Mouse (Mus musculus) stomach, embryonic 16.5 days (tissue): ENCODE measurements around the gene Myof. TPM values are rescaled to one million over a fixed set of nuclear protein-coding genes. Genes with fewer than 3 reads are reported as not detected.

Source experiments
- ATAC-seq: fragments of 200-750 bp; cut with Nextera tagmentation; 2 replicates; pipeline ENCODE4 v1.8.0; 2017; ENCODE audit warnings: moderate number of reproducible peaks, moderate TSS enrichment; ENCODE audit not compliant: insufficient read depth, low FRiP score
- H3K27ac ChIP-seq: fragments of 300-500 bp; sonication (generic); 2 replicates; pipeline ENCODE4 v1.5.1; 2014; ENCODE audit warnings: low read length
- H3K27me3 ChIP-seq: fragments of 300-500 bp; sonication (generic); 2 replicates; pipeline ENCODE4 v1.6.1; 2014; ENCODE audit warnings: low read length, control low read depth, mixed read lengths; ENCODE audit not compliant: control insufficient read depth, insufficient read depth
- H3K36me3 ChIP-seq: fragments of 300-500 bp; sonication (generic); 2 replicates; pipeline ENCODE4 v1.6.1; 2014; ENCODE audit warnings: low read length; ENCODE audit not compliant: control insufficient read depth, insufficient read depth
- H3K4me1 ChIP-seq: fragments of 300-500 bp; sonication (generic); 2 replicates; pipeline ENCODE4 v1.6.1; 2014; ENCODE audit warnings: low read length, control low read depth, mixed read lengths; ENCODE audit not compliant: control insufficient read depth, insufficient read depth
- H3K4me2 ChIP-seq: fragments of 300-500 bp; sonication (generic); 2 replicates; pipeline ENCODE4 v1.6.1; 2014; ENCODE audit warnings: low read depth, low read length, mixed read lengths
- H3K4me3 ChIP-seq: fragments of 300-500 bp; sonication (generic); replicated peaks from 2 replicates; pipeline ENCODE4 v1.5.1; 2014; ENCODE audit warnings: mild to moderate bottlenecking, low read length
- H3K9ac ChIP-seq: fragments of 300-500 bp; sonication (generic); 2 replicates; pipeline ENCODE4 v1.6.1; 2014; ENCODE audit warnings: low read length
- H3K9me3 ChIP-seq: fragments of 300-500 bp; sonication (generic); replicated peaks from 2 replicates; pipeline ENCODE4 v1.6.1; 2016; ENCODE audit warnings: low read length, control low read depth; ENCODE audit not compliant: control insufficient read depth
- WGBS: fragments of 180-500 bp; shearing (Covaris S2); extraction: QIAGEN DNeasy Blood & Tissue Kit; methylation state at CpG from one replicate; pipeline ENCODE4 v1.1.7; 2014; 5-methylcytosine and 5-hydroxymethylcytosine counted together
- polyA plus RNA-seq: library from polyadenylated mRNA; unstranded; fragments of >200 nt; fragmentation: Nextera tagmentation; extraction: Ambion mirVana; gene quantifications from 2 replicates; pipeline ENCODE4 v1.2.1, GENCODE M21; 2015

Gene Myof
- polyA plus RNA-seq, 1 experiment from 2014 or later = 22.5 TPM

DNA sequence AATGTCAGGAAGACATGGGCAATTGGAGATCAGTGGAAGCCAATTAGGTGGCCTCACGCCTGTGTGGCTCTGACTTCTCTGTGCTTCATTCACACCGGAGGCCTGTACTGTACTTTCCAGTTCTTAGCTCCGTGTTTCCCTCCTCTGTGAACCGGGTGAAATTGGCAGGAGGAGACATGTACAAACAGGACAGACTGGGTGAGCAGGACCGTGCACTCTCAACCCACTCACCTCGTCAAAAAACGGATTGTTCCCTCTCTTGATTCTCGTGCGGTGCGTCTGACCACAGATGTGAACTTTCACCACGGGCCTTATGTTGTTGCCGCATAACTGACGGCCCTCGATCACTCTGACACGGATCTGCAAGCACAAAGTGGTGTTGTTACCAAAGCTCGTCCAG is 57.6 kb downstream of the Myof start:
- H3K9me3 ChIP-seq = no peaks in the 10 kb centered on the region
- WGBS = 75% methylated on average over 16 of the region's 16 CpGs
- ATAC-seq = 0 out of 2 replicates have a peak, but pooled peaks have one; percentile 50
- H3K27ac ChIP-seq = no peak overlapping the region
- no peak overlapping the region for H3K4me2 ChIP-seq
- H3K36me3 ChIP-seq = no peaks in the 10 kb centered on the region
- no peak overlapping the region for H3K4me3 ChIP-seq
- H3K4me1 ChIP-seq = no peaks in the 10 kb centered on the region
- no peak overlapping the region for H3K9ac ChIP-seq
- no peaks in the 10 kb centered on the region for H3K27me3 ChIP-seq

DNA sequence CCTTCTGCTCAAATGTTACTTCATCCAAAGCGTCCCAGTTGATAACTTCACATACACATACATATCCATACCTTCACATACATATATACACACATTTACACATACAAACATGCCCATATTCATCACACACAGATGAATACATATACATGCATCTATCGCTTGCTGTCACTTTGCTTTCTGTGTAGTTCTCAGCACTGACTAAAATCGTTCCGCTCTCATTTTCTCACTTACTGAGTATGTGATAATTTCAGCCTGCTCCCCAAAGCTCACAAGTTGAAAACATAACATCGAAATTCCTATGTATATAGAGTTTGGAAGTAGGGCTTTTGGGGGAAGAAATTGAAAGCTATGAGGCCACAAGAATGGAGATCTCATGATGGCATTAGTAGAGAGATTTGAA is 67.4 kb downstream of the Myof start:
- H3K4me2 ChIP-seq = no peak overlapping the region
- H3K36me3 ChIP-seq = no peaks in the 10 kb centered on the region
- 85% methylated on average over 5 of the region's 5 CpGs for WGBS
- no peak overlapping the region for H3K4me3 ChIP-seq
- no peaks in the 10 kb centered on the region for H3K9me3 ChIP-seq
- H3K9ac ChIP-seq = no peak overlapping the region
- H3K27ac ChIP-seq = no peak overlapping the region
- ATAC-seq = no peak
- H3K27me3 ChIP-seq = no peaks in the 10 kb centered on the region
- H3K4me1 ChIP-seq = no peaks in the 10 kb centered on the region

DNA sequence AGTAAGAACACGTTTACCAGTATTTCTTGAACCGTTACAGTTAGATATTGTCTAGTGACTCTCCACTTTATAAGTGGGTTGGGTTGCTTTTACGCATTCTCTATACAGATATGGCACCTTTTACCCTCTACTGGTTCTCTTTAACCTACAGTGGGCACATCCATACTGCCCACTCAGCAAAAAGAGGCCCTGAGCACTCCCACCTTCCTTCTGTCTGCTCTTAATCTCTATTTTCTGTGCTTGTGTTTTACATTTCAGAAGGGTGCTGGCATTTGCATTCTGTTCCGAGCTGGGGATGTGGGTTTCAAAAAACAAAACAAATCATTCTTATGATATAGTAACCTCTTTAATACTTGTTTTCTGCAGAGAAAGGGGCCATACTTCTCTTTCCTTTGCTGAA is 72.8 kb downstream of the Myof start:
- Histone ChIP-seq H3K27ac (no peak overlapping the region), H3K4me3 (no peak overlapping the region), H3K9me3 (no peaks in the 10 kb centered on the region), H3K27me3 (no peaks in the 10 kb centered on the region), H3K9ac (no peak overlapping the region), H3K4me2 (no peak overlapping the region), H3K36me3 (no peaks in the 10 kb centered on the region), H3K4me1 (no peaks in the 10 kb centered on the region)
- 85% methylated on average over 4 of the region's 4 CpGs for whole genome bisulfite sequencing
- no peak for ATAC-seq

DNA sequence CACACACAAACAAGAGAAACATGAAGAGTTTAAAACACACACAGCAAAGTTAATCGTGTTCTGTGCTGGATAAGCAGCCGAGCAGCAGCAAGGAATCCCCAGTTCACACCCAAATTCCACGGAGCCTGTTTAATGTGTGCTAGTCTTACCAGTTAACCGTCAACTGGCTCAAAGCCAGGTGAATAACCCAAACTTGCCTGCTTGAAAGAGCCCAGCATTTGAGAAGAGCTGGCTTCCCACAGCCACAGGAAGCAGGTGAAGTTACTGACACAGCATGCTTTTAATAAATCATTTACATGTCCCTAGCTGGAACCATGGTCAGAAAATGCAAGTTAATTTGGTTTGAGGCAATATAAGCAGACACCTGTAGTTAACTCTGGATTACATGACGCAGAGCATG is 73.4 kb downstream of the Myof start:
- Histone ChIP-seq H3K4me1 (no peaks in the 10 kb centered on the region), H3K27ac (no peak overlapping the region), H3K36me3 (no peaks in the 10 kb centered on the region), H3K9me3 (no peaks in the 10 kb centered on the region), H3K27me3 (no peaks in the 10 kb centered on the region), H3K9ac (no peak overlapping the region), H3K4me3 (no peak overlapping the region), H3K4me2 (no peak overlapping the region)
- ATAC-seq = no peak
- 37% methylated on average over 5 of the region's 5 CpGs for WGBS

DNA sequence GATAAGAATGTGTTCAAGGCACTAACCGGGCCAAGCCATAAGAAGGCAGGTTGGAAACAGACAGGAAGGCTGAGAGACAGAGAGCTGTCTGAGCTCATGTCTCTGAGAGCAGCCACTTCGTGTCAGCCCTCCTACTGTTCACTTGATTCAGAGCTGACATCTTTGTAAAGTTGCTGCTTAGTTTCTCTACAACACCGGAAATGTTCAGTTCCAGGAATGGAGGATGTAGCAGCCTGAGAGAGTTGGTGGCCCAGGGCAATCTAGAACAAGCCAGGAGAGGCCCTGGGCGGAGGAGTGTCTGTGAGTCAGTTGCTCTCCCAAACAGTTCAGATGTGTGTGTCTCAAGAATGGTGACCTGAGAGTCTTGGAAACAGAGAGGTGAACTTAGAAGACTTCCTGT is 77.5 kb downstream of the Myof start:
- H3K4me2 ChIP-seq = no peak overlapping the region
- no peak overlapping the region for H3K9ac ChIP-seq
- H3K9me3 ChIP-seq = no peaks in the 10 kb centered on the region
- H3K4me1 ChIP-seq = no peaks in the 10 kb centered on the region
- 74% methylated on average over 4 of the region's 4 CpGs for WGBS
- no peak overlapping the region for H3K4me3 ChIP-seq
- H3K27ac ChIP-seq = no peak overlapping the region
- H3K36me3 ChIP-seq = no peaks in the 10 kb centered on the region
- H3K27me3 ChIP-seq = no peaks in the 10 kb centered on the region
- ATAC-seq = no peak

DNA sequence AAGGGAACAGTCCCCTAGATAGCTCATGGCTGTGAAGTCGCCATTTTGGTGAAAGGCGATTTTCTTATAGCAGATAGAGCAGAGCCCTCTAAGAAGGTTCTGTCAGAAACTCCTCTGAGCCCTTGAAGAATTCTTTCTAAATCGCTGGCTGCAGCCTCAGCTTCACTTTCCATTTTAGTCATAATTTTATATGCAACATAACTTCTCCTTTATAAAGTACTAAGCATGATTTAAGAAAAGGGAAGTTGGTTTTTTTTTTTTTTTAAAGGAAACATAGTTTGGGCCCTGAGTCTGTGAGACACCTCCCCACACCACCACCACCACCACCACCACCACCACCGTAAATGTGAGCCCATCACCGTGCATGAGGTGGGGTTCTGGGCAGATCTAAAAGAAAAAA is 80.0 kb downstream of the Myof start:
- Histone ChIP-seq H3K4me2 (no peak overlapping the region), H3K27ac (no peak overlapping the region), H3K27me3 (no peaks in the 10 kb centered on the region), H3K4me1 (no peaks in the 10 kb centered on the region), H3K9me3 (no peaks in the 10 kb centered on the region), H3K36me3 (no peaks in the 10 kb centered on the region; the same call in 1 of the 2 replicates), H3K4me3 (no peak overlapping the region), H3K9ac (no peak overlapping the region)
- WGBS = 86% methylated on average over 5 of the region's 5 CpGs
- no peak for ATAC-seq

DNA sequence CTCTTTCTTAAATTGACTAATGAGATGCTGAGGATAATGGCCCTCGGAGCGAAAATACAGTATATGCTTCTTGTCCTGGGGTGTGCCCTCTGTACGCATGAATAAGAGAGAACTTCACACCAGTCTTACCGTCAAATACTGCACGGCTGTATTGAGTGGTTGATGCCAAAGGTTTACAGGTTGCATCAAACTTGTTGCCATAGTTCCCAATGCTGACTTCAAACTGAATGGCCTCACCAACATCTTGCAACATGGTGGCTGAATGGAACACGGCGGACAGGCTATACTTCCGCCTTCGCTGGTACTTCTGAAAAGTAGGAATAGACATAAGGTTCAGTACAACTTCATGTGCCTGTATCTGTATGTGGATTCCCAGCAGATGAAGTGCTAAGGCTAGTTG is 82.6 kb downstream of the Myof start:
- Histone ChIP-seq H3K4me1 (no peaks in the 10 kb centered on the region), H3K27me3 (no peaks in the 10 kb centered on the region), H3K9me3 (no peaks in the 10 kb centered on the region), H3K36me3 (no peaks in the 10 kb centered on the region; the same call in 1 of the 2 replicates), H3K4me3 (no peak overlapping the region), H3K4me2 (no peak overlapping the region), H3K9ac (no peak overlapping the region), H3K27ac (no peak overlapping the region)
- 92% methylated on average over 9 of the region's 9 CpGs for WGBS
- no peak for ATAC-seq

DNA sequence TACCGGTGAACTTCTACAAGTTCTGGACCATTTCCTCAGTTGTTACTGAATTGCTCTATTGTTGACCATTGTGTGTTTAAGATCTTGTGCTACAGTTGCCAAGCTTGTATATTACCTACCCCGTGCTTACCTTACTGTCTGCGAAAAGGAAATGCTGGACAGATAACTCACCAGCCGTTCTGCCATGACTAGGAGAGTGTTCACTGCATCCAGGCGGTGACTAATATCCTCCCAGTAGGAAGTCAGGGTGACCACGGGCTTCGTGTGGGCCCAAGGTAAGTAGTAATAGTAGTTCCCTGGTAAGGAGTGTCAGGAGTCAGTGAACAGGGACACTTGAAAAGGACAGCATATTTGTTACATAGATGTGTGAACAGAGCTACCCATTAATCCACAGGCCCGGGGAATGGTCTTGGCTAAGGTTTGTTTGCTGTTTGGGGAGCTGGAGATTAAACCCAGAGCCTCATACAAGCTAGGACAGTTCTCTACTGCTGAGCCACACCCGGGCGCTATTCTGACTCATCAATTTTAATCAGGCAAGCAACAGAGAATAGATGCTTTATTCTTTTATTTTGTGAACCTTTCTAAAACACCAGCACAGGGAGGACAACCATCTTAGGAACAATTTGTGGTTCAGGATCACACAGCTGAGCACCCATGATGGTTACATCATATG is 83.7 kb downstream of the Myof start:
- no peak for ATAC-seq

DNA sequence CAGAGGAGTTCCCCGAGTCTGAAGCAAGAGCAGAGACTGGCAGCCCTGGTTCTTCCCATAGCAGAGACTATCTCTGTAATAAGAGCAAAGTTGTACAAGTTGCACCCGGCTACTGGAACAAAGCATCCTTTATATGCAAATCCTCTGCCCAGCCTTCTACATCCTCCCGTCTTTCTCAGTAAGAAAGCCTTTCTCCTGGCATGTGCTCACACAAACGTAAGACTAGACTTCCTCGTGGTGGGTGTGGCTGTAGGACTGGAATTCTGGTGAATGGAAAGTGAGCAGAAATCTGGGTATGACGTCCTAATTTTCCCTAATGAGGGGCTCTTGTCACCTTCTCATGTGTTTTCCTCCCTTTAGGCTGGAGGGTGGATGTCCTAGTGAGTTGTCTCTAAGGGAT is 84.3 kb downstream of the Myof start:
- Histone ChIP-seq H3K4me1 (no peaks in the 10 kb centered on the region), H3K4me3 (no peak overlapping the region), H3K27me3 (no peaks in the 10 kb centered on the region), H3K27ac (0 out of 2 replicates have a peak overlapping the region, but pooled peaks have one; percentile 4), H3K9ac (no peak overlapping the region), H3K9me3 (no peaks in the 10 kb centered on the region), H3K4me2 (no peak overlapping the region), H3K36me3 (no peaks in the 10 kb centered on the region; the same call in 1 of the 2 replicates)
- ATAC-seq = no peak
- 57% methylated on average over 6 of the region's 6 CpGs for WGBS

More for the DNA sequence above, 83.7 kb downstream of the Myof start:
- Histone ChIP-seq H3K4me3 (no peak overlapping the region), H3K27me3 (no peaks in the 10 kb centered on the region), H3K9me3 (no peaks in the 10 kb centered on the region), H3K4me2 (no peak overlapping the region), H3K9ac (no peak overlapping the region), H3K36me3 (no peaks in the 10 kb centered on the region; the same call in 1 of the 2 replicates), H3K27ac (0 out of 2 replicates have a peak overlapping the region, but pooled peaks have one; percentile 4), H3K4me1 (no peaks in the 10 kb centered on the region)
- WGBS = 77% methylated on average over 10 of the region's 10 CpGs
